Mouse (Mus musculus) CH12.LX (cell line): Measurements from ENCODE around the gene Tmem209.

Source experiments
- CHD1 ChIP-seq: IDR thresholded peaks from 2 replicates; pipeline ENCODE4 v1.6.1; 2012; ENCODE audit warnings: low read depth, low read length, improper control_type of control experiment, inconsistent platforms
- HCFC1 ChIP-seq: IDR thresholded peaks from 2 replicates; pipeline ENCODE4 v1.6.1; 2012; ENCODE audit warnings: low read depth, mild to moderate bottlenecking, inconsistent platforms, low read length, improper control_type of control experiment
- JUN ChIP-seq: IDR thresholded peaks from 2 replicates; pipeline ENCODE4 v1.6.1; 2011; ENCODE audit warnings: low read depth, mild to moderate bottlenecking, low read length, improper control_type of control experiment, moderate library complexity; ENCODE audit not compliant: insufficient read depth
- POLR2A ChIP-seq: IDR thresholded peaks from 2 replicates; pipeline ENCODE4 v1.6.1; 2011; ENCODE audit warnings: low read depth, mild to moderate bottlenecking, improper control_type of control experiment, low read length

DNA sequence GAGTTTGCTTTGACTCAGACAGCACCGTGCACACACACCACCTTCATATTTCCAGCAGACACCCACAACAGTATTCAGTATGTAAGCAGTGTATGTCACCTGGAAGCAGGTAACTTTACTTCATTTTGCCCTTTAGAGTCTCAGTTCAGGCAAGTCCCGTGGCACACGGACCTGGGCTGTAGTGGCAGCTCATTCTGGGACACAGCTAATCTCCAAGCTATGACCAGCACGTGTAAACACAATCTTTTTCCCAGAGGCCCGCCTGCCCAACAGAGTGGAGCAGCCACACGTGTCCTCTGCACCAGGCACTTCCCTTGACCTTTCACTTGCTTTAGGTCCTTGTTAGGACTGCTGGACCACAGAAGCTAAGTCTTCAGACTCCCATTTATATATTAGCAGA is 23.1 kb downstream of the Tmem209 start:
- TF ChIP-seq CHD1 (no peak), JUN (no peak), HCFC1 (no peak), POLR2A (no peak)
